Mouse (Mus musculus) limb, embryonic 14.5 days (tissue): Measurements from ENCODE around the gene Unc79. TPM values are rescaled to one million over a fixed set of nuclear protein-coding genes. Genes with fewer than 3 reads are reported as not detected.

Experiments used
- ATAC-seq: fragments of 200-750 bp; cut with Nextera tagmentation; 2 replicates; pipeline ENCODE4 v1.8.0; 2017; ENCODE audit warnings: low read depth, moderate number of reproducible peaks, moderate TSS enrichment; ENCODE audit not compliant: low FRiP score
- DNase-seq: peaks from one replicate; pipeline ENCODE4 v3.0.0-alpha.2; 2015; ENCODE audit warnings: low spot score
- H3K27ac ChIP-seq: fragments of 300-500 bp; sonication (generic); replicated peaks from 2 replicates; pipeline ENCODE4 v1.5.1; 2014; ENCODE audit warnings: low read depth, mild to moderate bottlenecking, low read length, moderate library complexity, mixed read lengths
- H3K27me3 ChIP-seq: fragments of 300-500 bp; sonication (generic); 2 replicates; pipeline ENCODE4 v1.6.1; 2014; ENCODE audit warnings: low read length, mixed read lengths; ENCODE audit not compliant: control insufficient read depth, insufficient read depth
- H3K36me3 ChIP-seq: fragments of 300-500 bp; sonication (generic); 2 replicates; pipeline ENCODE4 v1.6.1; 2014; ENCODE audit warnings: mild to moderate bottlenecking, low read length, moderate library complexity, mixed read lengths; ENCODE audit not compliant: control insufficient read depth, insufficient read depth
- H3K4me1 ChIP-seq: fragments of 300-500 bp; sonication (generic); 2 replicates; pipeline ENCODE4 v1.6.1; 2014; ENCODE audit warnings: antibody characterized with exemption, low read length, mixed read lengths; ENCODE audit not compliant: control insufficient read depth, insufficient read depth
- H3K4me2 ChIP-seq: fragments of 300-500 bp; sonication (generic); replicated peaks from 2 replicates; pipeline ENCODE4 v1.6.1; 2014; ENCODE audit warnings: low read depth, mild to moderate bottlenecking, low read length, moderate library complexity; ENCODE audit not compliant: severe bottlenecking
- H3K4me3 ChIP-seq: fragments of 300-500 bp; sonication (generic); replicated peaks from 2 replicates; pipeline ENCODE4 v1.5.1; 2014; ENCODE audit warnings: low read length
- H3K9ac ChIP-seq: fragments of 300-500 bp; sonication (generic); 2 replicates; pipeline ENCODE4 v1.6.1; 2014; ENCODE audit warnings: mild to moderate bottlenecking, low read depth, low read length, moderate library complexity; ENCODE audit not compliant: severe bottlenecking
- H3K9me3 ChIP-seq: fragments of 300-500 bp; sonication (generic); 2 replicates; pipeline ENCODE4 v1.6.1; 2016; ENCODE audit warnings: low read length; ENCODE audit not compliant: control insufficient read depth
- POLR2A ChIP-seq: fragments of 200-500 bp; IDR thresholded peaks from 2 replicates; pipeline ENCODE4 v1.8.0; 2012; ENCODE audit warnings: inconsistent platforms, mild to moderate bottlenecking, moderate library complexity, borderline replicate concordance; ENCODE audit not compliant: insufficient read depth, insufficient read length; ENCODE audit errors: extremely low read depth
- WGBS: fragments of 180-500 bp; shearing (Covaris S2); extraction: QIAGEN DNeasy Blood & Tissue Kit; methylation state at CpG from one replicate; pipeline ENCODE4 v1.1.7; 2014; 5-methylcytosine and 5-hydroxymethylcytosine counted together
- polyA plus RNA-seq, 2 experiments: library from polyadenylated mRNA; depleted of rRNA in 1 of 2; stranded (reverse) in 1 of 2; unstranded in 1 of 2; fragments of >200 nt; fragmentation: Nextera tagmentation in 1 of 2; extraction: Ambion mirVana in 1 of 2; gene quantifications; 2 replicates each; pipeline versions ENCODE4 v1.2.1 to v1.2.3; 2012 to 2014

The Unc79 gene
- polyA plus RNA-seq, 2 experiments: 0.04 to 0.45 TPM

- H3K4me1 ChIP-seq: peaks cover 5% of the 10 kb centered on the region
- no peaks in the 10 kb centered on the region for H3K27me3 ChIP-seq
- 88% methylated on average over 2 of the region's 2 CpGs for WGBS
- TF ChIP-seq POLR2A: no peak
- H3K36me3 ChIP-seq: no peaks in the 10 kb centered on the region
- H3K4me2 ChIP-seq: no peak overlapping the region
- H3K9me3 ChIP-seq: no peaks in the 10 kb centered on the region
- H3K27ac ChIP-seq: no peak overlapping the region
- no peak overlapping the region for H3K9ac ChIP-seq
- ATAC-seq: 0 out of 2 replicates have a peak, but pooled peaks have one; percentile 42
- H3K4me3 ChIP-seq: no peak overlapping the region
- no peak for DNase-seq
Measured at GRCm38 (mm10) chr12:103213591-103213990, 264.9 kb downstream of the Unc79 start.

GRCm38 (mm10) chr12:103214270-103214669 lies 265.6 kb downstream of the Unc79 start:
- 34% methylated on average over 10 of the region's 10 CpGs for WGBS
- Histone ChIP-seq H3K4me2 (no peak overlapping the region), H3K4me1 (peaks cover 5% of the 10 kb centered on the region), H3K4me3 (no peak overlapping the region), H3K9me3 (no peaks in the 10 kb centered on the region), H3K27ac (no peak overlapping the region), H3K9ac (no peak overlapping the region), H3K36me3 (no peaks in the 10 kb centered on the region), H3K27me3 (no peaks in the 10 kb centered on the region)
- DNase-seq: no peak
- TF ChIP-seq POLR2A: no peak
- ATAC-seq: no peak

- Histone ChIP-seq H3K27me3 (no peaks in the 10 kb centered on the region), H3K36me3 (no peaks in the 10 kb centered on the region), H3K9ac (no peak overlapping the region), H3K4me3 (no peak overlapping the region), H3K27ac (no peak overlapping the region), H3K4me1 (peaks cover 5% of the 10 kb centered on the region), H3K4me2 (no peak overlapping the region), H3K9me3 (no peaks in the 10 kb centered on the region)
- ATAC-seq (no peak), DNase-seq (no peak)
- TF ChIP-seq POLR2A: no peak
- WGBS: 95% methylated on average over 2 of the region's 2 CpGs
Measured at GRCm38 (mm10) chr12:103214797-103215196, 266.1 kb downstream of the Unc79 start.

- WGBS: 59% methylated on average over 6 of the region's 6 CpGs
- Histone ChIP-seq H3K27me3 (no peaks in the 10 kb centered on the region), H3K9ac (no peak overlapping the region), H3K27ac (no peak overlapping the region), H3K9me3 (no peaks in the 10 kb centered on the region), H3K36me3 (no peaks in the 10 kb centered on the region), H3K4me3 (no peak overlapping the region), H3K4me2 (no peak overlapping the region), H3K4me1 (peaks cover 5% of the 10 kb centered on the region)
- DNase-seq: no peak
- TF ChIP-seq POLR2A: no peak
- no peak for ATAC-seq
Measured at GRCm38 (mm10) chr12:103215877-103216610, 267.4 kb downstream of the Unc79 start.

- no peak overlapping the region for H3K27ac ChIP-seq
- WGBS: 90% methylated on average over 9 of the region's 9 CpGs
- no peak overlapping the region for H3K4me2 ChIP-seq
- no peaks in the 10 kb centered on the region for H3K36me3 ChIP-seq
- TF ChIP-seq POLR2A: no peak
- H3K9ac ChIP-seq: no peak overlapping the region
- no peaks in the 10 kb centered on the region for H3K27me3 ChIP-seq
- no peaks in the 10 kb centered on the region for H3K9me3 ChIP-seq
- ATAC-seq: no peak
- H3K4me1 ChIP-seq: no peaks in the 10 kb centered on the region
- DNase-seq: no peak
- H3K4me3 ChIP-seq: no peak overlapping the region
Measured at GRCm38 (mm10) chr12:103223671-103224070, 275.0 kb downstream of the Unc79 start.
